Mouse (Mus musculus) CH12.LX (cell line): ENCODE results near the gene Exosc8. TPM values are rescaled to one million over a fixed set of nuclear protein-coding genes. Genes with fewer than 3 reads are reported as not detected.

Experiments used
- DNase-seq: peaks from one replicate; pipeline ENCODE4 v3.0.0-alpha.2; 2013; ENCODE audit errors: extremely low read depth
- H3K27ac ChIP-seq: 2 replicates; pipeline ENCODE4 v1.5.1; 2012; ENCODE audit warnings: low read depth, mild to moderate bottlenecking, control low read depth, moderate library complexity; ENCODE audit not compliant: insufficient read depth
- H3K27me3 ChIP-seq: replicated peaks from 2 replicates; pipeline ENCODE3; 2012; ENCODE audit warnings: inconsistent platforms
- H3K36me3 ChIP-seq, 2 experiments: replicated peaks in 1 of 2; 2 replicates each; pipeline versions ENCODE3 to v1.6.1; 2012; ENCODE audit warnings: inconsistent platforms in 1 of 2, low read length in 1 of 2, mild to moderate bottlenecking in 1 of 2, mixed read lengths in 1 of 2, moderate library complexity in 1 of 2; ENCODE audit not compliant: control insufficient read depth in 1 of 2, insufficient read depth in 1 of 2
- H3K4me1 ChIP-seq, 2 experiments: 2 replicates each; pipeline ENCODE4 v1.6.1; 2012; ENCODE audit warnings: inconsistent platforms in 1 of 2, moderate library complexity in 1 of 2; ENCODE audit not compliant: insufficient read depth in 2 of 2, control insufficient read depth in 1 of 2
- H3K4me2 ChIP-seq: 2 replicates; pipeline ENCODE4 v1.6.1; 2012; ENCODE audit warnings: low read depth, mild to moderate bottlenecking, control low read depth; ENCODE audit not compliant: poor library complexity, insufficient read depth, severe bottlenecking
- H3K4me3 ChIP-seq, 3 experiments: fragments of 150-350 bp in 1 of 3; sonication (generic) in 1 of 3; replicated peaks in 1 of 3; 2 replicates each; pipeline versions ENCODE3 to v1.5.1; 2011 to 2012; ENCODE audit warnings: low read depth in 2 of 3, low read length in 2 of 3, mild to moderate bottlenecking in 2 of 3, moderate library complexity in 2 of 3, control low read depth in 1 of 3, improper control_type of control experiment in 1 of 3, inconsistent platforms in 1 of 3, mixed read lengths in 1 of 3; ENCODE audit not compliant: poor library complexity in 1 of 3
- H3K79me2 ChIP-seq: replicated peaks from 2 replicates; pipeline ENCODE4 v1.6.1; 2012; ENCODE audit warnings: mild to moderate bottlenecking, moderate library complexity; ENCODE audit not compliant: control insufficient read depth, poor library complexity, insufficient read depth, severe bottlenecking; ENCODE audit errors: extremely low read depth
- H3K9ac ChIP-seq: 2 replicates; pipeline ENCODE4 v1.6.1; 2012; ENCODE audit warnings: low read depth, mild to moderate bottlenecking, control low read depth, moderate library complexity; ENCODE audit not compliant: insufficient read depth
- H3K9me3 ChIP-seq: replicated peaks from 2 replicates; pipeline ENCODE3; 2012; ENCODE audit warnings: low read length, inconsistent platforms, mixed read lengths
- EP300 ChIP-seq: IDR thresholded peaks from 2 replicates; pipeline ENCODE4 v1.6.1; 2011; ENCODE audit warnings: low read length, improper control_type of control experiment
- ETS1 ChIP-seq: conservative IDR thresholded peaks from 2 replicates; pipeline ENCODE4 v1.6.1; 2012; ENCODE audit warnings: low read depth, mild to moderate bottlenecking, inconsistent platforms, low read length, improper control_type of control experiment, moderate library complexity
- JUN ChIP-seq: IDR thresholded peaks from 2 replicates; pipeline ENCODE4 v1.6.1; 2011; ENCODE audit warnings: low read depth, mild to moderate bottlenecking, low read length, improper control_type of control experiment, moderate library complexity; ENCODE audit not compliant: insufficient read depth
- JUND ChIP-seq: conservative IDR thresholded peaks from 2 replicates; pipeline ENCODE4 v1.6.1; 2011; ENCODE audit warnings: low read depth, low read length, improper control_type of control experiment
- KAT2A ChIP-seq: IDR thresholded peaks from 2 replicates; pipeline ENCODE4 v1.6.1; 2012; ENCODE audit warnings: low read length, improper control_type of control experiment, inconsistent platforms; ENCODE audit not compliant: insufficient replicate concordance
- MAFK ChIP-seq: IDR thresholded peaks from 2 replicates; pipeline ENCODE4 v1.6.1; 2011; ENCODE audit warnings: low read length, improper control_type of control experiment; ENCODE audit not compliant: insufficient replicate concordance
- MYC ChIP-seq: IDR thresholded peaks from 2 replicates; pipeline ENCODE4 v1.6.1; 2011; ENCODE audit warnings: low read depth, mild to moderate bottlenecking, improper control_type of control experiment, low read length
- NELFE ChIP-seq: IDR thresholded peaks from 2 replicates; pipeline ENCODE4 v1.6.1; 2011; ENCODE audit warnings: low read depth, low read length, improper control_type of control experiment
- PAX5 ChIP-seq: IDR thresholded peaks from 2 replicates; pipeline ENCODE4 v1.6.1; 2012; ENCODE audit warnings: low read length, inconsistent platforms, mixed read lengths
- POLR2A ChIP-seq: IDR thresholded peaks from 2 replicates; pipeline ENCODE4 v1.6.1; 2011; ENCODE audit warnings: low read depth, mild to moderate bottlenecking, improper control_type of control experiment, low read length
- POLR2AphosphoS2 ChIP-seq: IDR thresholded peaks from 2 replicates; pipeline ENCODE4 v1.6.1; 2011; ENCODE audit warnings: low read depth, low read length, improper control_type of control experiment
- RCOR1 ChIP-seq: conservative IDR thresholded peaks from 2 replicates; pipeline ENCODE4 v1.6.1; 2012; ENCODE audit warnings: low read depth, mild to moderate bottlenecking, inconsistent platforms, low read length, improper control_type of control experiment
- SIN3A ChIP-seq: IDR thresholded peaks from 2 replicates; pipeline ENCODE4 v1.6.1; 2012; ENCODE audit warnings: low read length, improper control_type of control experiment, inconsistent platforms
- SMC3 ChIP-seq: IDR thresholded peaks from 2 replicates; pipeline ENCODE4 v1.6.1; 2011; ENCODE audit warnings: low read depth, low read length, improper control_type of control experiment
- TBP ChIP-seq: conservative IDR thresholded peaks from 2 replicates; pipeline ENCODE4 v1.6.1; 2011; ENCODE audit warnings: low read depth, low read length, improper control_type of control experiment
- USF1 ChIP-seq: IDR thresholded peaks from 2 replicates; pipeline ENCODE4 v1.6.1; 2014; ENCODE audit warnings: low read depth, mild to moderate bottlenecking, inconsistent platforms, low read length, improper control_type of control experiment
- USF2 ChIP-seq: conservative IDR thresholded peaks from 2 replicates; pipeline ENCODE4 v1.6.1; 2011; ENCODE audit warnings: low read depth, low read length, improper control_type of control experiment
- ZC3H11A ChIP-seq: IDR thresholded peaks from 2 replicates; pipeline ENCODE4 v1.6.1; 2012; ENCODE audit warnings: low read depth, mild to moderate bottlenecking, inconsistent platforms, low read length, improper control_type of control experiment
- ZKSCAN1 ChIP-seq: IDR thresholded peaks from 2 replicates; pipeline ENCODE4 v1.6.1; 2012; ENCODE audit warnings: low read depth, inconsistent platforms, low read length, improper control_type of control experiment, borderline replicate concordance
- ZNF384 ChIP-seq: IDR thresholded peaks from 2 replicates; pipeline ENCODE4 v1.6.1; 2012; ENCODE audit warnings: low read depth, low read length, improper control_type of control experiment, inconsistent platforms
- dilution Hi-C: fragments of 300-500 bp; cut with MboI; formaldehyde crosslinking; loops from 2 replicates; pipeline ENCODE4 v1.14.3; 2020; ENCODE audit warnings: low sequenced_read_pairs; ENCODE audit not compliant: extremely low pct_unique_long_range_greater_than_20kb, extremely low pct_ligation_motif_present
- in situ Hi-C: fragments of 300-500 bp; cut with MboI; formaldehyde crosslinking; loops from 3 replicates; pipeline ENCODE4 v1.14.3; 2019; ENCODE audit warnings: low sequenced_read_pairs, low pct_ligation_motif_present, low pct_unique_long_range_greater_than_20kb, mixed read lengths
- polyA plus RNA-seq: library from polyadenylated mRNA; unstranded; fragments of >175 nt; gene quantifications from 2 replicates; pipeline ENCODE4 v1.2.1, GENCODE M21; 2012; ENCODE audit warnings: low read depth; ENCODE audit not compliant: insufficient read length
- total RNA-seq, 2 experiments: library from RNA; depleted of rRNA; stranded (reverse); fragments of 300-350 nt in 1 of 2; fragments of >200 nt in 1 of 2; gene quantifications; 2 replicates each; pipeline ENCODE4 v1.2.3; 2012 to 2014

Gene Exosc8
- total and polyA plus RNA-seq, 3 experiments = 102 to 238 (median 124) TPM

- no peak overlapping the region for H3K9ac ChIP-seq
- DNase-seq = no peak
- in situ Hi-C loops (no loop called here), dilution Hi-C loops (no loop called here)
- peaks cover 68 to 88% of the 10 kb centered on the region in 2 experiments for H3K36me3 ChIP-seq
- H3K4me2 ChIP-seq = no peak overlapping the region
- no peak overlapping the region for H3K4me3 ChIP-seq
- peaks cover 5% of the 10 kb centered on the region for H3K79me2 ChIP-seq
- H3K27me3 ChIP-seq = no peaks in the 10 kb centered on the region
- no peak overlapping the region for H3K27ac ChIP-seq
- peaks cover 3% of the 10 kb centered on the region for H3K9me3 ChIP-seq
- H3K4me1 ChIP-seq = peaks cover 0 to 20% of the 10 kb centered on the region in 2 experiments; a peak in 2 of 4 replicates
- TF ChIP-seq EP300 (no peak), SIN3A (no peak), NELFE (no peak), ZKSCAN1 (no peak), TBP (no peak), ZNF384 (no peak), JUN (no peak), USF1 (no peak), POLR2AphosphoS2 (no peak), JUND (no peak), RCOR1 (no peak), MYC (no peak)
Observed at GRCm38 (mm10) chr3:54741965-54742364, 6.8 kb upstream of the Exosc8 start.

DNA sequence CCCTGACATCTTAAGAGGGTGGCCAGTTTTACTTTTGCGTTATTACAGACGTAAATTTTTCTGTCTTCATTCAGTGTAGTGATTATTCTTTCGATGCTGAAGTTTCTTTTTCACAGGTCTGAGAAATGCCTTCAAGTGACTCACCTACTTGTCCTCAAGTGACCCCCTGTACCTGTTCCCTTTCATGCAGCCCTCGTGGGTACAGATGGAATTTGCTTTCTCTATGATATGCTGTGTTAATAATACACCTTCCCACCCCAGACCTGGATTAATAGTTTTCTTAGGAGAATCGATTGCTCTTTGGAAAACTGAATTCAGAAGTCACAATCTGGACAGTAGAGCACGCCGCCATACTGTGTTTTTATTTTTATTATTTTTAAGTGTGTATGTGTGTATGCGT, 2.1 kb upstream of the Exosc8 start:
- dilution Hi-C loops (no loop called here), in situ Hi-C loops (no loop called here)
- no peak for TF ChIP-seq MYC
- TF ChIP-seq ZKSCAN1 = no peak
- no peak for TF ChIP-seq MAFK
- no peak for TF ChIP-seq KAT2A
- no peak for TF ChIP-seq USF2
- no peak for TF ChIP-seq ETS1
- no peak for TF ChIP-seq SMC3
- TF ChIP-seq ZC3H11A = no peak
- no peak for TF ChIP-seq TBP
- TF ChIP-seq PAX5 = no peak
- TF ChIP-seq POLR2A = no peak
- no peak for TF ChIP-seq JUN
- Histone ChIP-seq H3K36me3 (peaks cover 27 to 53% of the 10 kb centered on the region in 2 experiments), H3K4me1 (peaks cover 3 to 30% of the 10 kb centered on the region in 2 experiments), H3K27ac (no peak overlapping the region), H3K79me2 (peaks cover 32% of the 10 kb centered on the region), H3K27me3 (no peaks in the 10 kb centered on the region), H3K9me3 (peaks cover 3% of the 10 kb centered on the region), H3K4me3 (no peak overlapping the region), H3K9ac (no peak overlapping the region), H3K4me2 (no peak overlapping the region)
- DNase-seq = no peak
